Mouse (Mus musculus) frontal cortex, postnatal 36 days (tissue): ENCODE results near the gene Foxp1.
A peak's percentile ranks its signal among the peaks of the same experiment; 100 is the strongest.

Experiments
- DNase-seq, 2 experiments: peaks; one replicate each; pipeline ENCODE4 v3.0.0; 2022; ENCODE audit warnings: low spot score in 2 of 2

Gene Foxp1

GRCm38 (mm10) chr6:99521038-99521640 lies 1.4 kb downstream of the Foxp1 start:
- peak; percentile 42 to 44 for DNase-seq

- no peak for DNase-seq
Measured at GRCm38 (mm10) chr6:99520676-99521037, 1.9 kb downstream of the Foxp1 start.

GRCm38 (mm10) chr6:99519806-99520675 lies 2.5 kb downstream of the Foxp1 start:
- peak; percentile 19 to 36 for DNase-seq

GRCm38 (mm10) chr6:99519052-99519451 lies 3.5 kb downstream of the Foxp1 start:
- peak in 1 of 2 experiments; percentile 28 for DNase-seq

GRCm38 (mm10) chr6:99515667-99516199 lies 6.8 kb downstream of the Foxp1 start:
- DNase-seq = no peak

- no peak for DNase-seq
Measured at GRCm38 (mm10) chr6:99511862-99512261, 10.7 kb downstream of the Foxp1 start.

GRCm38 (mm10) chr6:99509189-99509592 lies 13.3 kb downstream of the Foxp1 start:
- no peak for DNase-seq

- DNase-seq = no peak
Measured at GRCm38 (mm10) chr6:99506816-99507215, 15.7 kb downstream of the Foxp1 start.

- DNase-seq = no peak
Measured at GRCm38 (mm10) chr6:99503741-99504140, 18.8 kb downstream of the Foxp1 start.

GRCm38 (mm10) chr6:99502727-99503126 lies 19.8 kb downstream of the Foxp1 start:
- no peak for DNase-seq

- DNase-seq = no peak
Measured at GRCm38 (mm10) chr6:99502314-99502713, 20.2 kb downstream of the Foxp1 start.

- DNase-seq = no peak
Measured at GRCm38 (mm10) chr6:99500570-99501270, 21.8 kb downstream of the Foxp1 start.

GRCm38 (mm10) chr6:99498082-99498481 lies 24.4 kb downstream of the Foxp1 start:
- DNase-seq = no peak

GRCm38 (mm10) chr6:99496114-99496513 lies 26.4 kb downstream of the Foxp1 start:
- DNase-seq = no peak

- no peak for DNase-seq
Measured at GRCm38 (mm10) chr6:99492937-99493336, 29.6 kb downstream of the Foxp1 start.

- no peak for DNase-seq
Measured at GRCm38 (mm10) chr6:99491979-99492544, 30.5 kb downstream of the Foxp1 start.

GRCm38 (mm10) chr6:99491146-99491545 lies 31.4 kb downstream of the Foxp1 start:
- no peak for DNase-seq

- DNase-seq = no peak
Measured at GRCm38 (mm10) chr6:99489900-99490648, 32.4 kb downstream of the Foxp1 start.

GRCm38 (mm10) chr6:99489423-99489822 lies 33.1 kb downstream of the Foxp1 start:
- no peak for DNase-seq

- no peak for DNase-seq
Measured at GRCm38 (mm10) chr6:99485884-99486640, 36.5 kb downstream of the Foxp1 start.
